Mouse (Mus musculus) intestine, embryonic 14.5 days (tissue): ENCODE results near the gene Ezr. TPM values are rescaled to one million over a fixed set of nuclear protein-coding genes. Genes with fewer than 3 reads are reported as not detected.
A peak's percentile ranks its signal among the peaks of the same experiment; 100 is the strongest.

Experiments used
- ATAC-seq: fragments of 200-750 bp; cut with Nextera tagmentation; replicated peaks from 2 replicates; pipeline ENCODE4 v1.8.0; 2017; ENCODE audit warnings: low read depth, moderate number of reproducible peaks, moderate TSS enrichment, moderate library complexity; ENCODE audit not compliant: low FRiP score, low TSS enrichment
- DNase-seq: peaks from one replicate; pipeline ENCODE4 v3.0.0-alpha.2; 2018; ENCODE audit warnings: low spot score
- H3K27ac ChIP-seq: fragments of 300-500 bp; sonication (generic); 2 replicates; pipeline ENCODE4 v1.5.1; 2014; ENCODE audit warnings: low read depth, mild to moderate bottlenecking, control low read depth
- H3K27me3 ChIP-seq: fragments of 300-500 bp; sonication (generic); replicated peaks from 2 replicates; pipeline ENCODE4 v1.6.1; 2014; ENCODE audit warnings: low read length, control low read depth; ENCODE audit not compliant: control insufficient read depth, insufficient read depth
- H3K36me3 ChIP-seq: fragments of 300-500 bp; sonication (generic); 2 replicates; pipeline ENCODE4 v1.6.1; 2014; ENCODE audit warnings: low read length, control low read depth; ENCODE audit not compliant: control insufficient read depth, insufficient read depth
- H3K4me1 ChIP-seq: fragments of 300-500 bp; sonication (generic); replicated peaks from 2 replicates; pipeline ENCODE4 v1.6.1; 2014; ENCODE audit warnings: low read length, control low read depth, mixed read lengths; ENCODE audit not compliant: control insufficient read depth, insufficient read depth
- H3K4me2 ChIP-seq: fragments of 300-500 bp; sonication (generic); 2 replicates; pipeline ENCODE4 v1.6.1; 2014; ENCODE audit warnings: low read length
- H3K4me3 ChIP-seq: fragments of 300-500 bp; sonication (generic); 2 replicates; pipeline ENCODE4 v1.5.1; 2014; ENCODE audit warnings: low read depth, low read length, control low read depth, mixed read lengths
- H3K9ac ChIP-seq: fragments of 300-500 bp; sonication (generic); 2 replicates; pipeline ENCODE4 v1.6.1; 2014; ENCODE audit warnings: mild to moderate bottlenecking, low read length
- H3K9me3 ChIP-seq: fragments of 300-500 bp; sonication (generic); 2 replicates; pipeline ENCODE4 v1.6.1; 2016; ENCODE audit warnings: low read length, control low read depth; ENCODE audit not compliant: control insufficient read depth
- WGBS: fragments of 180-500 bp; shearing (Covaris S2); extraction: QIAGEN DNeasy Blood & Tissue Kit; methylation state at CpG from one replicate; pipeline ENCODE4 v1.1.7; 2014; 5-methylcytosine and 5-hydroxymethylcytosine counted together
- polyA plus RNA-seq: library from polyadenylated mRNA; unstranded; fragments of >200 nt; fragmentation: Nextera tagmentation; extraction: Ambion mirVana; gene quantifications from 2 replicates; pipeline ENCODE4 v1.2.1, GENCODE M21; 2014

Ezr gene
- polyA plus RNA-seq, 1 experiment from 2014 or later = 176 TPM

- no peak overlapping the region for H3K9ac ChIP-seq
- 14% methylated on average over 3 of the region's 3 CpGs for WGBS
- DNase-seq = no peak
- H3K36me3 ChIP-seq = no peaks in the 10 kb centered on the region
- H3K9me3 ChIP-seq = no peaks in the 10 kb centered on the region
- H3K27me3 ChIP-seq = no peaks in the 10 kb centered on the region
- no peak overlapping the region for H3K4me3 ChIP-seq
- no peak overlapping the region for H3K4me2 ChIP-seq
- peaks cover 22% of the 10 kb centered on the region for H3K4me1 ChIP-seq
- ATAC-seq = no peak
- H3K27ac ChIP-seq = peak overlapping the region; percentile 59; the same call in 1 of the 2 replicates
These were observed 30.2 kb upstream of the Ezr start for GRCm38 (mm10) chr17:6812851-6813191.

DNA sequence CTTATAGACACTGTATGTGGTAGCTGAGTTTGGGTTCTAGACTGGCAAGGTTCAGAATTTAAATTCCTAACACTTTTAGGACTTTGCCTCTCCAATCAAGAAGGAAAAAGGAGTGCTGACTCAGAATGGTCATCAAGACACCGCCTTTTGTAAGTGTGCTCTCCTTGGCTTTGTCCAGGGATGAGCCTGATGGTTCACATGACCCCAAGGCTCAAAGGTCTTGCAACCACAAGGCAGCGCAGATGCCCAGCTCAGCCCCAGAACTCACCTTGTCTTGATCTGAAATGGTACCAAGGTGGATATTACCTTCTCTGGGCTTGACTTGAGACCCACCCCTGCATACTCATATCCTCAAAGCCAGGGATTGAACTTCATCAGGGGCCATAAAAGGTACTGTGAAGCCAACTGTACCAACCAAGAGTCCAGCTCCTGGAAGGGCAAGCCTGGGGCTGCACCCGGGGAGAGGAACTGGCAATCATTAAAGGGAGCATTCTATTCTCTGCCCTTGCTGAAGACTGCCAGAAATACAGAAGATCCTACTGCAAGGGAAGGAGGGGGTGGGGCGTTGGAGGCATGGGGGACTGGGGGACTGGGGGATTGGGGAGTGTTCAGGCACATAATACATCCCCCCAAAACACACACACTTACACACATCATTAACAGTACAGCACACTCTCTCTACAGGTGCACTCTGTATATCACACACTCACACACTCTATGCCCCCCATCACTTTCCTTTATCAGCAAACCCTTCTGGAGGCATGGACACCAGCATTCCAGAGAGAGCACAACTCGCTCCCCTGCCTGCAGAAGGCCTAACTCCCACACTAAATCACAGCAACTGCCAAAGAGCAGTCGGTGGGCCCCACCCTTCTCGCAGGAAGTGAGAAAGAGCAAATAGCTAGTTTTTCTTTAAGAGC, 29.6 kb upstream of the Ezr start:
- ATAC-seq (0 out of 2 replicates have a peak, but pooled peaks have one; percentile 12), DNase-seq (no peak)
- 35% methylated on average over 7 of the region's 7 CpGs for WGBS
- H3K4me2 ChIP-seq = no peak overlapping the region
- peaks cover 23% of the 10 kb centered on the region for H3K4me1 ChIP-seq
- H3K27ac ChIP-seq = peak overlapping the region; percentile 59; the same call in 1 of the 2 replicates
- H3K4me3 ChIP-seq = no peak overlapping the region
- no peaks in the 10 kb centered on the region for H3K9me3 ChIP-seq
- no peak overlapping the region for H3K9ac ChIP-seq
- no peaks in the 10 kb centered on the region for H3K27me3 ChIP-seq
- H3K36me3 ChIP-seq = no peaks in the 10 kb centered on the region

DNA sequence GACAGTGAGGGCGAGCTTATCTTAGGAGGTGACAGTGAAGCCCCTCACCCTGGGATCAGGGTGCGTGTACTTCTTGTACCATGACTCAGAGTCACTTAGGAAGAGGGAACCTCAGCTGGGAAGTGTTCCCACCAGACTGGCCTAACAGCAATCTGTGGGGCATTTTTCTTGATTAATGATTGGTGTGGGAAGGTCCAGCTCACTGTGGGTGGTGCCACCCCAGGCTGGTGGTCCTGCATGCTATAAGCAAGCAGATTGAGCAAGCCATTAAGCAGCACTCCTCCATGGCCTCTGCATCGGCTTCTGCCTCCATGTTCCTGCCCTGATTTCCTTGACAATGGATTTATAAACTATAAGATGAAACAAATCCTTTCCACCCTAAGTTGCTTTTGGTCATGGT, 26.7 kb upstream of the Ezr start:
- WGBS = 65% methylated on average over 3 of the region's 3 CpGs
- H3K36me3 ChIP-seq = no peaks in the 10 kb centered on the region
- H3K27me3 ChIP-seq = no peaks in the 10 kb centered on the region
- no peak overlapping the region for H3K4me2 ChIP-seq
- peaks cover 16% of the 10 kb centered on the region for H3K4me1 ChIP-seq
- no peak overlapping the region for H3K4me3 ChIP-seq
- H3K9me3 ChIP-seq = no peaks in the 10 kb centered on the region
- DNase-seq = no peak
- H3K9ac ChIP-seq = no peak overlapping the region
- no peak for ATAC-seq
- H3K27ac ChIP-seq = 0 out of 2 replicates have a peak overlapping the region, but pooled peaks have one; percentile 9

- peak overlapping the region; percentile 6 for H3K27ac ChIP-seq
- H3K36me3 ChIP-seq = no peaks in the 10 kb centered on the region
- no peaks in the 10 kb centered on the region for H3K9me3 ChIP-seq
- no peaks in the 10 kb centered on the region for H3K27me3 ChIP-seq
- peaks cover 16% of the 10 kb centered on the region for H3K4me1 ChIP-seq
- DNase-seq = peak; percentile 51
- no peak for ATAC-seq
- WGBS = 74% methylated on average over 8 of the region's 8 CpGs
- H3K9ac ChIP-seq = no peak overlapping the region
- no peak overlapping the region for H3K4me3 ChIP-seq
- H3K4me2 ChIP-seq = no peak overlapping the region
These were observed 26.1 kb upstream of the Ezr start for GRCm38 (mm10) chr17:6808521-6809165.

DNA sequence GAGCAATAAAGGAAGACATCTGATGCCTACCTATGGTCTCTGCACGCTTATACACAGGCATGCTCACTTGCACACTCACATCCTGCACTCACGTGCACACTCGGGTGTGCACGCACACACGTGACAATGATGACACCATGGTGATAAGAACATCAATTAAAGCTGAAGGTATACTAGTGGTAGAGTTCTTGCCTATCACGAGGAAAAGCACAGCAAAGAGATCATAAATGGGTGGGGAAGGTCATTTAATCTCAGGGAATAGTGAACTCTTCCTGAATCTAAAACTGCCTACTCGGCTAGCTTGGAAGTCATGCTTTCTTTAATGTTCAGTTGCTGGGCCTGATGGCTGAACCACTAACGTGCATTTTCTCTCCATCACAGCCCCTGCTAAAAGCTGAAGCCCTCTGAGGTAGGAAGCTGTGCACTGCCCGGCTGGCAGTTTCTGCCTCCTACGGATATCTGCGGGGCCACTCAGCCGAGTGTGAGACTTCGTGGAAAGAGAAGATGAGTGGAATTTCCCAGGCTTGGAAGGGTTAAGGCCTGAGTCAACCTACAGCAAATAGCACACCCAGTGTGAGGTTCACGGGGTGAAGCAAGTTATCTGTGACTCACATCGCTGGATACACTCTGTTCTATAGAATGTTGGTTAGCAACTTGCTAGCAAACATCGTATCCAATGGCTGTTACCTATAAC, 25.4 kb upstream of the Ezr start:
- Histone ChIP-seq H3K9ac (no peak overlapping the region), H3K9me3 (no peaks in the 10 kb centered on the region), H3K27ac (peak overlapping the region; percentile 6), H3K27me3 (no peaks in the 10 kb centered on the region), H3K4me1 (peaks cover 16% of the 10 kb centered on the region), H3K4me2 (no peak overlapping the region), H3K36me3 (no peaks in the 10 kb centered on the region), H3K4me3 (no peak overlapping the region)
- ATAC-seq = peak; percentile 48; the same call in 1 of the 2 replicates
- DNase-seq = peak; percentile 61
- WGBS = 67% methylated on average over 16 of the region's 16 CpGs

GRCm38 (mm10) chr17:6804853-6805543, 22.4 kb upstream of the Ezr start:
- Histone ChIP-seq H3K4me1 (peaks cover 9% of the 10 kb centered on the region), H3K36me3 (no peaks in the 10 kb centered on the region), H3K9ac (no peak overlapping the region), H3K4me2 (no peak overlapping the region), H3K27me3 (no peaks in the 10 kb centered on the region), H3K27ac (no peak overlapping the region), H3K4me3 (no peak overlapping the region), H3K9me3 (no peaks in the 10 kb centered on the region)
- 19% methylated on average over 6 of the region's 6 CpGs for WGBS
- DNase-seq (no peak), ATAC-seq (no peak)

GRCm38 (mm10) chr17:6804111-6804510, 21.5 kb upstream of the Ezr start:
- no peaks in the 10 kb centered on the region for H3K9me3 ChIP-seq
- no peak overlapping the region for H3K9ac ChIP-seq
- H3K27ac ChIP-seq = no peak overlapping the region
- H3K4me3 ChIP-seq = no peak overlapping the region
- peaks cover 3% of the 10 kb centered on the region; the same call in 1 of the 2 replicates for H3K4me1 ChIP-seq
- 86% methylated on average over 6 of the region's 6 CpGs for WGBS
- no peaks in the 10 kb centered on the region for H3K27me3 ChIP-seq
- no peaks in the 10 kb centered on the region for H3K36me3 ChIP-seq
- DNase-seq (no peak), ATAC-seq (no peak)
- no peak overlapping the region for H3K4me2 ChIP-seq

DNA sequence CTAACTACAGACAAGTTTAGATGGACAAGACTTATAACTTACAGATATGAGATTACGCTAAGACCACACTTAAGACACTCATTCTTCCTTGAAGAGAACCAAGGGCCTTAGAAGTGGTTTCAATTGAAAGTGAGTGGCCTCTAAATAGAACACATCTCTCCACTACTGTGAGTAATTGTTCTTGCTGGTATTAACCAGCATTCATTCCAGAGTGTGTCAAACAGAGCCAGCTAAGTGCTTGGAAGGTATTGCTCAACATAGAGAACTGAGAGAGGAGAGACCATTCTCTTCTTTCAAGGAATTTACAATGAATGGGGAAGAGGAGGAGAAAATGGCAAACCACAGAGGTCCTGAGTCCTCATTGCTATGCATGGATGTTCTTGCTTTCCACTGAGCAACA, 21.0 kb upstream of the Ezr start:
- H3K27ac ChIP-seq = no peak overlapping the region
- H3K27me3 ChIP-seq = no peaks in the 10 kb centered on the region
- ATAC-seq (no peak), DNase-seq (no peak)
- WGBS = 90% methylated on average over 1 of the region's 1 CpGs
- H3K36me3 ChIP-seq = no peaks in the 10 kb centered on the region
- H3K4me3 ChIP-seq = no peak overlapping the region
- H3K9me3 ChIP-seq = no peaks in the 10 kb centered on the region
- H3K4me2 ChIP-seq = no peak overlapping the region
- H3K9ac ChIP-seq = no peak overlapping the region
- H3K4me1 ChIP-seq = peaks cover 3% of the 10 kb centered on the region; the same call in 1 of the 2 replicates
